Mouse (Mus musculus) gastrocnemius, postnatal 10 days (tissue): Measurements from ENCODE around the gene Hdgf. TPM values are rescaled to one million over a fixed set of nuclear protein-coding genes. Genes with fewer than 3 reads are reported as not detected.

Experiments used
- DNase-seq: peaks from one replicate; pipeline ENCODE4 v3.0.0; 2021; ENCODE audit warnings: mixed read lengths
- total RNA-seq, 2 experiments: library from RNA; stranded (reverse); gene quantifications; 2 replicates each; pipeline ENCODE4 v1.2.3; 2021

Hdgf gene
- total RNA-seq, 2 experiments from 2014 or later, result 192 to 197 TPM

DNA sequence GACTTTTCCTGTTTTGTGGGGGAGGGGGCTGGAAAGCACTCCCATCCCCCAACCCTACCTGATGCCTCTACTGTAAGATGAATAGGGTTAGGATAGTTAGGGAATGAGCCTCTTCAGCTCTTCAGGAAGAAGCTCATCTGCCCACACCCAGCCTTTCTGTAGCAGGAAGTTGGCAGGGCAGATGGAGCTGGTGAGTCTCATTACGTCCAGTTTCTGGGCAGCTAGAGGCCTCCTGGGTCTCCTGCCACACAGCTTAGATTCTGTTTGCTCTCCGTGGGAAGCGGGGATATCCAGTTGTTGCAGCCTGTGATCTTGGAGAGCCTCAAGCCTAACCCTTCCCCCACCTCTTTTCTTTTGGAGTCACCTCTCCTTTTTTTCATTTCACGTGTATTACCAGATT lies 3.8 kb downstream of the Hdgf start:
- no peak for DNase-seq

- peak; percentile 73 for DNase-seq
Observed at GRCm38 (mm10) chr3:87910573-87911141, 4.5 kb downstream of the Hdgf start.

DNA sequence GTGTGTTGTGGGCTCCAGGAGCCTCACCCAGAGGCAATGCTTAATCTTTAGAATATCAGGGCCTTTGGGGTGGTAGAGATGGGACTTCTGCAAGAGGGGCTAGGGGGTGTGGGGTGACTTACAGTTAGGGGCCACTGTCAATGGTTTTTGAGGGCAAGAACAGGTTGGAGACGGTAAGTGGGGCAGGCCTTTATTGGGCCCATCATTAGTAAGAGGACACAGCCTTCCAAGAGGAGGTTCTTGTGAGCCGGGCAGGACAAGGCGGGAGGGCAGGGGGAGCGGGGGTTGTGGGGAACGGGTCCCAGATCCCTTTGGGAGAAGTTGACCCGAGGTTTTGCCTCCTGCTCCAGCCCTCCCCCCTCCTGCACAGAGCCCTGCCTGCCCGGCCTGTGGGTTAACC lies 7.4 kb downstream of the Hdgf start:
- DNase-seq, result no peak

- DNase-seq, result no peak
Observed at GRCm38 (mm10) chr3:87913891-87914290, 7.8 kb downstream of the Hdgf start.

DNA sequence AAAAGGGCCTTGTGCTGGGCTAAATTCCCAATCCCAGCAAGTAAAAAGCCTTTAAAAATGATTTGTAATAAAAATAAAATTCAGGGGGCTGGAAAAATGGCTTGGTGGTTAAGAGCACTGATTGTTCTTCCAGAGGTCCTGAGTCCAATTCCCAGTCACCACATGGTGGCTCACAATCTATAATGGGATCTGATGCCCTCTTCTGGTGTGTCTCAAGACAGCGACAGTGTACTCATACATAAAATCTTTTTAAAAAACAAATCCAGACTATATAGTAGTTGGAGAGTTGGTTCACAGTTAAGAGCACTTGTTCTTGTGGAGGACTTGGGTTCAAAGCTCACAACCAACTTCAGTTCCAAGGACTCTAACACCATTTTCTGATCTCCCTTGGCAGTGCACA lies 10.9 kb downstream of the Hdgf start:
- DNase-seq, result no peak

DNA sequence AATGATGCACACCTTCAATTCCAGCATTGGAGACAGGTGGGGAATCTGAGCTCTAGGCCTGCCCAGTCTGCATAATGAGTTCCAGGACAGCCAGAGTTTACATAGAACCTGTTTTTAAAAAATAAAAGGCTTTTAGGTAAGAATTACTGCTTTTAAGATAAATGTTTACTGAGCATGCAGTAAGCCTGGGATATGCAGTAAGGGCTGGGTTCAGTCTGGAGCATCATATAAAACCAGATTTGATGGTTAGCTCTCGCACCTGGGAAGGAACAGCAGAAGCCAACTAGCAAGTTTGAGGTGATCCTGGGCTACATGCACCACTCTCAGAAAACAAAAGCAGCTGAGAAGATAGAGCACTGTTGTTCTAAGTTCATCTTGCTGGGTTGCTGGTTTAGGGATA lies 12.4 kb downstream of the Hdgf start:
- no peak for DNase-seq

- peak; percentile 57 for DNase-seq
Observed at GRCm38 (mm10) chr3:87919336-87920108, 13.4 kb downstream of the Hdgf start, which contains the start of gene Mrpl24. Mrpl24 (plus strand) TSS chr3:87919506.

DNA sequence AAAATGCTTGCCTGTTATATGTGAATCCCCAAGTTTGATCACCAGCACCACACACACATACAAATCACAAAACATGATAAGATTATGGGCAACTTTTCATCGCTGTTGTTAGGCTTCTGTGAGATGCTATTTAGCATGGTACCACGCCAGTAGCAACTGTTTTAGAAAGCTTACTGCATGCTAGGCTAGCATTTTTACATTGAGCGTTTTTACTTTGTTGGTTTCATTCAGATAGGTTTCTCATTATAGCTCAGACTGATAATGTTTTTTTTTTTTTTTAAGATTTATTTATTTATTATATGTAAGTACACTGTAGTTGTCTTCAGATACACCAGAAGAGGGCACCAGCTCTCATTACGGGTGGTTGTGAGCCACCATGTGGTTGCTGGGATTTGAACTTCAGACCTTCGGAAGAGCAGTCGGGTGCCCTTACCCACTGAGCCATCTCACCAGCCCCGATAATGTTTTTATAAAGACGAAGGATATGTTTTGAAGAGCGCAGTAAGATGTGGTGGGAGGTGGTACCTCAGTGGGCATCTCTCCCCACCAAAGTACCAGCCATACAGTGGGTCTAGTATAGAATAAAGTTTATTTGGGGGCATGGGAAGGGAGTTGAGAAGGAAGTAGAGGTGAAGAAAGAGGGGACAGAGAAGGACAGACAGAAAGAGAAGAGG lies 14.3 kb downstream of the Hdgf start:
- DNase-seq, result no peak

- DNase-seq, result no peak
Observed at GRCm38 (mm10) chr3:87924996-87925395, 18.9 kb downstream of the Hdgf start.

- no peak for DNase-seq
Observed at GRCm38 (mm10) chr3:87927452-87927851, 21.3 kb downstream of the Hdgf start.

GRCm38 (mm10) chr3:87929341-87930077 lies 23.4 kb downstream of the Hdgf start:
- no peak for DNase-seq

DNA sequence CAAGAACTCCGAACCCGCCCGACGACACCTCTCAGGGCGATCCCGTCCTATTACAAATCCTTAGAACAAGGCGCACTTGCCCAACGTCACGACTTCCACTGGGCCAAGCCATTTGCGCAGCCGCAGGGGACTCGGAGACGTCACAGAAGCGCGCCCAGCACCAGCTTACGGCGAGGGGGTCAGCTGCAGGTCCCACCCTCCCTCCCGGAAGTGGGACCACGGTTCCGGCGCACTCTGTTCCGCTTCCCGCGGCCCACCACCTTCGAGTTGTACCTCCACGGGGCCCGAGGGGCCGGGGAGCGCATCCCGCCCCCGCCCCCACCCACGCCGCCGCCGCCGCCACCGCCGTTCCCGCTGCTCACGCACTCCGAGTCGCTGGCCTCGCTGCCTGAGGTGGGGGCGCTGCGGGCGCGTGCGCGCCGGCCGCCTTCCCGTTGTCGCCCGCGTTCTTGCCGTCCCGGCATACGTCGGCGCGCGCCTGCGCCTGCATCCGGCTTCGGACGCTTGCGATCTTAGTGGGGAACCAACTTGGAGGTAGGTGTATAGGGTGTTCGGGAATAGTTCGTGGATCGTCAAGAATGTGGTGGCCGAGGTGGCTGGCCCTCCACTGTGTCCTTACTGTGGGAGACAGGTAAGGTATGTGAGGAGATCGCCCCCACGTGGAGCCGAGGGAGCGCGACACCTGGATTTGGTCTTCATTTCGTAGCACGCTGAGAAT lies 24.1 kb downstream of the Hdgf start, which contains the start of the genes Isg20l2 and Rrnad1:
TSS of gene Isg20l2 (plus strand) at position 237 of the 718 bp plus-strand sequence.
TSS of gene Rrnad1 (minus strand) at position 640 of the 718 bp plus-strand sequence.
- peak; percentile 96 for DNase-seq

GRCm38 (mm10) chr3:87934026-87934425 lies 27.9 kb downstream of the Hdgf start:
- no peak for DNase-seq

GRCm38 (mm10) chr3:87934501-87934900 lies 28.4 kb downstream of the Hdgf start:
- no peak for DNase-seq

DNA sequence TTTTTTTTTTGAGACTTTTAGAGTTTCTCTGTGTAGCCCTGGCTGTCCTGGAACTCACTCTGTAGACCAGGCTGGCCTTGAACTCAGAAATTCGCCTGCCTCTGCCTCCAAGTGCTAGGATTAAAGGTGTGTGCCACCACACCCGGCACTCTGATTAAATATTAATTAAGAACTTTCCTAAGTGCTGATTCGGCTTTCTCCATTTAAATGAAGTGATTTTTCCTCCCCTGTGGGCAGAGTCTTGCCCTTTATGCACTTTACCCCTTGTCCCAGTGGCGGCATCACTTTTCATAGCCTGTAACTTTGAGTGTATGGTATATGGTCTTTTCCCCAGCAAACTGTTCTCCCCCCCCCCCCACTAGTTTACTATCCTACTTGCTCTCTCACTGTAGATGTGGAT lies 29.1 kb downstream of the Hdgf start:
- no peak for DNase-seq

DNA sequence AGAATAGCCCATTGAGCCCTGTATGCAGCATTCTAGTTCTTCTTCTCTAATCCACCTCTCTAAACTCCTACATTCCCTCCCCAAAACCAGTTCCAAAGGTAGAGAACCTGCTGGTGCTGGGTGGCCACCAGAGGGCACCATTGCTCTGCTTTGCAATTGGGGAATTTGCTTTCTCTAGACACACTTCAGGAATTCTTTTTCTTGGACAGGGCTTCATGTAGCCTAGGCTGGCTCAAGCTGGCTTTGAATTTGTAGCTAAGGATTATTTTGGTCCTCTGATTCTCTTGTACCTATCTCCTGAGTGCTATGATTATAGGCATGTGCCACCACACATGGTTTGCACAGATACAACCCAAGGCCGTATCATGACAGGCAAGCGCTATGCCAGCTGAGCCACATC lies 29.7 kb downstream of the Hdgf start:
- DNase-seq, result peak; percentile 95

DNA sequence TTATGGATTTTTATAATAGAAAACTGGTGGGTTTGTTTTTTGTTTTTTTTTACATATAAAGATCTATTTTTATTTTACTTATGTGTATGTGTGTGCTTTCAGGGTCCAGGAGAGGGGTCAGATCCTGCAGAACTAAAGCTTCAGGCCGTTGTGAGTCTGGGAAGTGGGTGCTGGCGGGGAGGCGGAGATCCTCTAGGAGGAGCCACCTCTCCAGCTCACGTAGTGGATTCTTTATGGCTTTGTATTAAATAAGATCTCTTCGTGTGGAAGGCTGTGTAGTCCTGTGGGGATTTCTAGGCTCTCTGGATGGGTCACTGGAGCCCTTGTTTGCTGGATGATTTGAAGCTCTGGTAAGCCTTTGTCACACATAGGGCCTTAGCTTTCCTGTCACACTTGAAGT lies 34.5 kb downstream of the Hdgf start:
- no peak for DNase-seq

DNA sequence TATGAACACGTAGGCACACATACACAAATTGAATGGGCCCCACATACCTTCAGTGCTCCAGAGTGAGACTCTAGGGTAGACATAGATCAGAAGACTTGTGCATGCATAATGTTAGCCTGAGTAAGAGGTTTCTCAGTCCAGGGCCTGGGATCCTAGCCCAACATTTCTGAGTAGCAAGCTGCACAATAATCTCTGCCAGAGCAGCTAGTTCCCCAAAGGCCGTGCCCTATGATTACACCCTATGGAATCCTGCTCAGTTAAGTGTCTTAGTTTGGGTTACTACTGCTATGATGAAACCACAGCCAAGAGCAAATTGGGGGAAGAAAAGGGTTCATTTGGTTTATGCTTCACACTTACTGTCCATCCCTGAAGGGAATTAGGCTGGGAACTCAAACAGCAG lies 36.4 kb downstream of the Hdgf start:
- DNase-seq, result no peak

DNA sequence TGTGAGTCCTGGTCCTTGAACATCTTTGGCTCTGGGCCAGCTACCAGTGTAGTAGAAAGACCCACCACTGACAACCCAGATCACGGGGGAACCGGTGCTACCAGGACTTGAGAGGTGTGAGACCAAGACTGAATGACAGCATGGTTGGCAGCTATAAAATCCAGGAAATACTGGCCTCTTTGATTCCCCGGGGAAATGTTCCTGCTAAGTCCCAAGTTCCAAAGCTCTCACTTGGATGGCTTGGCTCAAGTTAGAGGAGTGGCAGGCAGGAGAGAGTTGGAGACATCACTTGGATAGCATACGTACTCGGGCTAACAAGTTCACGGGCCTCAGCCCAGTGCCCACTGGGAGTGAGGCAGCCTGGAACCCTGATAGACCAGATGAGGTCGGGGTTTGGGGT lies 37.5 kb downstream of the Hdgf start:
- no peak for DNase-seq

- DNase-seq, result no peak
Observed at GRCm38 (mm10) chr3:87944838-87945600, 38.9 kb downstream of the Hdgf start.
